Mouse (Mus musculus) telencephalon, adult 2 months (tissue): ENCODE results near the gene Gm3739.
"Not testable (repeated sequence)": the region's sequence is repeated elsewhere in the genome, so short reads cannot be mapped to it uniquely, and the experiment has no call there.

ENCODE experiments used
- DNase-seq: peaks from one replicate; pipeline ENCODE4 v3.0.0-alpha.2; 2011; ENCODE audit warnings: low read depth, low spot score

Gm3739 gene

GRCm38 (mm10) chr14:7314661-7315060 is at the start of gene Gm3739:
Gm3739 (minus strand) TSS chr14:7315049.
- not testable (repeated sequence) for DNase-seq

- not testable (repeated sequence) for DNase-seq
These were observed 17.4 kb upstream of the Gm3739 start, which contains the start of gene Gm5797 for GRCm38 (mm10) chr14:7332295-7332694. Gm5797 (minus strand) TSS chr14:7332395.

GRCm38 (mm10) chr14:7315093-7315492 is 244 bp upstream of the Gm3739 start:
- DNase-seq: not testable (repeated sequence)

GRCm38 (mm10) chr14:7264614-7265013 is 50.2 kb downstream of the Gm3739 start, which contains the start of gene Gm3727:
Gm3727 (minus strand) TSS chr14:7264714.
- DNase-seq: not testable (repeated sequence)
